Mouse (Mus musculus) left cerebral cortex, adult 2 months (tissue): ENCODE measurements around the gene Pou2f3. TPM values are rescaled to one million over a fixed set of nuclear protein-coding genes. Genes with fewer than 3 reads are reported as not detected.
A peak's percentile ranks its signal among the peaks of the same experiment; 100 is the strongest.

Experiments used
- DNase-seq, 2 experiments: peaks; one replicate each; pipeline ENCODE4 v3.0.0; 2021 to 2022; ENCODE audit warnings: low spot score in 2 of 2, mixed read lengths in 1 of 2; ENCODE audit errors: extremely low spot score in 1 of 2
- H3K27ac ChIP-seq: fragments of 200-600 bp; 2 replicates; pipeline ENCODE4 v1.8.1; 2022
- H3K4me3 ChIP-seq: fragments of 200-600 bp; 2 replicates; pipeline ENCODE4 v1.8.1; 2022
- CTCF ChIP-seq: fragments of 200-600 bp; IDR thresholded peaks from 2 replicates; pipeline ENCODE4 v1.8.1; 2022; ENCODE audit warnings: antibody characterized with exemption, mild to moderate bottlenecking, moderate library complexity
- intact Hi-C: fragments of 180-260 bp; cut with DNase I; formaldehyde crosslinking; loops from one replicate; pipeline ENCODE4 v1.15.1; 2025
- long read RNA-seq, 2 experiments: library from polyadenylated mRNA; stranded (forward); transcript quantifications; one replicate each; pipeline ENCODE4 v2.0.0; 2021; ENCODE audit warnings: borderline mapping rate in 2 of 2
- total RNA-seq, 2 experiments: library from RNA; stranded (reverse); gene quantifications; 2 replicates each; pipeline ENCODE4 v1.2.3; 2021

Pou2f3 gene
- under 1 TPM; 0.16 to 0.65 TPM for total RNA-seq
- long read RNA-seq, experiment 1: 0 reads
- long read RNA-seq, experiment 2: 0 reads

DNA sequence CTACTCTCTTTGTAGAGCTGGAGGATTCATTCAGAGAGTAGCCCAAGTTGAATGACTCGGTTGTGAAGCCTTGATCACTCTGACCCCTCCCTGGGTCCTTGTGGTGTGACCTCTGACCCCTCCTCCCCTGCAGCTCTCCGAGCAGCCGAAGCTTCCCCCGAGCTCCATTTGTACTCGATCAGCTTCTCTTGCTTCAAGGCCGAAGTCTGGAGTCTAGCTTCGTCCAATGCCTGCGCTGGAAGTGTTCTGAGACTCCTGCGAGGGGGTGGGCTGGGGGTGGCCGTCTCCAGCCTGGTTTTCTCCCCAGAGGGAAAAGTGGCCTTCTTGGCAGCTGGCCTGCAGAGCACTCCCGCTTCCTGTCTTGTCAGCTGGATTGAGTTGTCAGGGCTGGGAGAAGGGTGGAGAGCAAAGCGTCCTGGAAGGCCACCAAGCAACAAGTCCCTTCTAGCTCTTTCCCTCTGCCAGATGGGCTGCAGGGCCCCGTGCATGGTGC, at the start of gene Pou2f3:
Gene Pou2f3, minus strand, starts transcription at position 180 of the 493 bp plus-strand sequence.
- no peak for TF ChIP-seq CTCF
- intact Hi-C loops: no loop called here
- peak in 1 of 2 experiments; percentile 26 for DNase-seq
- Histone ChIP-seq H3K4me3 (no peak within 1 kb of the TSS), H3K27ac (0 out of 2 replicates have a peak within 1 kb of the TSS, but pooled peaks have one; percentile 8)

DNA sequence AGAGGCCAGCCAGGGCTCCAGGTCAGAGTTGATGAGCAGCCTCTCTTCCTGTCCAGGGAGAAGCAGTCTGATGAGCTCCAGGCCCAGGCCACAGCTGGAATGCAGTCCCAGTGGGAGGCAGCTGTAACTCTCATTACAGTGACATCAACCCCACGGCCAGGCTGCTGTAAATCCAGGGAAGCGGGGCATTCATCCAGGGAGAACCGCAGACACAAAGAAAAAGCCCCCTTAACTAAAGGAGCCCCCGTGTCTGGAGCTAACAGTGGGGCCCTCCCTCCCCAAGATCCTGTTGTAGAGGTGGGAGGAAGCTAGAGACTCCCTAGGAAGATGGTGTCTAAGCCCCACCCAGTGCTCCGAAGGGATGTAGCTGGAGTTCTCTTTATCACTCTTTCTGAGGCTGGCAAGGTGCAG, 43.1 kb upstream of the Pou2f3 start:
- Histone ChIP-seq H3K4me3 (no peak overlapping the region), H3K27ac (no peak overlapping the region)
- no peak for DNase-seq
- no peak for TF ChIP-seq CTCF
- intact Hi-C loops: no loop called here

DNA sequence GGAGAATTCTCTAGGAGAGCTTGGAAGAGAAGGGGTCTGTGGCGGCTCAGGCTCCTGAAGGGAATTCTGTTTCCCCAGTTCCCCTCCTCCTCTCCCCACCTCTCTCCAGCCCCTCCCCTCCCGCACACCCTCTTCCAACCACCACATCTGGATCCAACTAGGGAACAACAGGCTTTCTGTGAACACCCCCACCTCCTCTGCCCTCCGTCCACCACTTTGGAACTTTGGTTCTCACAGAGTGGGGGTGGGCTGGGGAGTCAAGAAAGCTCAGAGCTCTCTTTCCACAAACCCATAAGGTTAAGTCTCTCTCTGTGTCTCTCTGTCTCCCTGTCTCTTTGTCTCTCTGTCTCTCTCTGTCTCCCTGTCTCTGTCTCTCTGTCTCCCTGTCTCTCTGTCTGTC, 42.6 kb upstream of the Pou2f3 start:
- DNase-seq: no peak
- TF ChIP-seq CTCF: no peak
- H3K27ac ChIP-seq: no peak overlapping the region
- H3K4me3 ChIP-seq: no peak overlapping the region
- intact Hi-C loops: no loop called here

DNA sequence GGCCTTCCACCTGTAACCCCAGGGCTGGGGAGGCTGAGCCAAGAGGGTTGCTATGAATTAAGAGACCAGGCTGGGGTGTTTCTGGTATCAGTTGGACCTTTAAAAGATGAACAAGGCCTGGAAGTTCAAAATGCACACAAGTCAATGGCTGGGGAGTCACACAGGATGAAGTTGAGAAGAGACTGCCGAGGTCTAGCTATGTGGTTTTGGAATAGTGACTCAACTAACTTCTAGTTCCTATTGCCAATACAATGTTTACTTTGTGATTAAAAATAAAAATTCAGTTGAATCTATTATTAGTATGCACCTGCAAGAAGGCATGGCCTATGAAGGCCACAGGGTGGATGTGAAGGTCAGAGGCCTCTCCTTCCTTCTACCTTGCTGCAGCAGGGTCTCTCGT, 41.6 kb upstream of the Pou2f3 start:
- Histone ChIP-seq H3K27ac (no peak overlapping the region), H3K4me3 (no peak overlapping the region)
- intact Hi-C loops: no loop called here
- no peak for TF ChIP-seq CTCF
- no peak for DNase-seq

DNA sequence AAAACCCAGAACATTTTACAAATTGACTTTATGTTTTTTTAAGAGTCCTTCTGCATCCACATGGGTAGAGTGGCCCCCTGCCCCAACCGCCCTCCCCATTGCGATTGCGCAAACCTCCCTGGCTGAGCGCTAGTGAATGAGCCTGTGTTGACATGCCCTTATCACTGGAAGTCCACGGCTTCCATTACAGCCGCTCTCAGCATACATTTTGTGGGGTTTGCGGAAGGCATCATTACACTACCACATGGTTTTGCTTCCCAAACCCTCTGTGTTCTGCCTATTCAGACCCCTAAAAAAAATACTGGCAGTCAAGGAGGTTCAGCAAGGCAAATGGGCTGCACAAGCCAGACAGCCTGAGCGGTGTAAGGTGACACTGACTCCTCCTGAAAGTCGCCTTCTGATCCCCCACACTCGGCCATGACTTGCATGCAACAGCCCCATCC, 36.6 kb upstream of the Pou2f3 start:
- Histone ChIP-seq H3K4me3 (no peak overlapping the region), H3K27ac (no peak overlapping the region)
- intact Hi-C loops: no loop called here
- DNase-seq: no peak
- no peak for TF ChIP-seq CTCF

DNA sequence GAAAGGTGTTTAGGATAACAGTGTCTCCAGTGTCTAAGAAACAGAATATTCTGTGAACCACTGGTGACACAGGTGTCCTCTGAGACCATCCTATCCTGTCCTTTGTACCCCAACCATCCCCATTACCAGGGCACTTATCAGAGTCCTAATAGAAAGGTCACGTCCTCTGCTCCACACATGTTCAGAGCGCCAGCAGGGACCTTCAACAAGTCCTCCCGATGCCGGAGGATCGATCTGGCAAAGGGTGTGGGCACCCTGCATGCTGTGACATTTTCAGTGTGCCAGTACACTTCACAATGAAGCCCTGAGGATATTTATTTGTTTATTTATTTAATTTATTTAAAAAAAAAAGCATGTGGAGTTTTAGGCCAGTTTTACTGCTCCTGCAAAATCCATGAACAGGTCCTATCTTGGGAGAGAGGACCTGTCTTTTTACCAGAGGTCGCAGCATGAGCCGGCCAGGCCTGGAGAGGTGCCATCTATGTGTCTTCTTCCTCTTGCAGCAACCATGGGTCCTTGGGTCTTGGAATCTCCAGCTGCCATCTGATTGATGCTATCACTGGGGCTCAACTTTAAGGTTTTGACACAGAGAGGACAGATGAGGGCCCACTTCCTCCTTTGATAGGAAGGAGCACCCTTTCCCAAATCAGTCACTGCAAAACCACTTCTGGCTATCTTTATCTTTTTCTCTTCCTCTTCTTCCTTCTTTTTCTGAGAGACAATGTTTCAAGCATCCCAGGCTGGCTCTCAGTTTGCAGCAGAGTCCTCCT, 35.8 kb upstream of the Pou2f3 start:
- intact Hi-C loops: no loop called here
- no peak overlapping the region for H3K27ac ChIP-seq
- TF ChIP-seq CTCF: no peak
- H3K4me3 ChIP-seq: no peak overlapping the region
- no peak for DNase-seq

DNA sequence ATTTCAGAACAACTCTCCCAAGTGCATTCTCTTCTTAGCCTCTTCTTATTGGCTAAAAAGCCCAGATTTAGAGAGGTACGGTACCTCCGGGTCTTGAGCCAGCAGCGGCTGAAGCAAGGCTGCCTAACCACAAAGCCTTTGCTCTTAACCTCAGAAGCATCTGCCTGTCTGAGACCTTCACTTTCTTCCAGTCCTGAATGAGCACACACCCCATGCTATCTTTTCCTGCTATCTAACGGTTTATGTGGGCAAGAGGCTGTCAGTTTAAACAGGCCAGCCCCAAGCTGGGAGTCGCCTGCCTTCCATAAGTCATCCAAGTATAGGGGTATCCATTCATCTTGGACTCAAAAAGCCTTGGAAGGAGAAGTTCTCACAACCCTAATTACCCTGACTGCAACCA, 32.3 kb upstream of the Pou2f3 start:
- no peak overlapping the region for H3K27ac ChIP-seq
- intact Hi-C loops: no loop called here
- no peak for TF ChIP-seq CTCF
- H3K4me3 ChIP-seq: no peak overlapping the region
- DNase-seq: no peak

DNA sequence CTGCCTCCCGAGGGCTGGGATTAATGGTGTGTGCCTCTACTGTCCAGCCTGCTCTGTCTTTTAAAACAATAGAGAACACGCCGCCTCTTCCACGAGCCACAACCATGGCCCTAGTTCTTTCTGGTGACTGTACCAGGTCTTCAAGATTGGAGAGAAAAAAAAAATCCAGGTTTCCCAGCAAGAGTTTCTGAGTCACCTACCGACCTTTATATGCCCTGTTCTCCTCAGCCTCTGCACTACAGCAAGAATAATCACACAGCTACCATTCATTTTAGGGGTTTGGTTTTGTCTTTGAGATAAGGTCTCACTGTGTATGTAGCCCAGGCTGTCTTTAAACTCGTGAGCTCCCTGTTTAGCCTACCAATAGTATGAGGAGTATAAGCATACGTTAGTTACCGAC, 31.8 kb upstream of the Pou2f3 start:
- Histone ChIP-seq H3K27ac (no peak overlapping the region), H3K4me3 (no peak overlapping the region)
- no peak for DNase-seq
- no peak for TF ChIP-seq CTCF
- intact Hi-C loops: no loop called here

DNA sequence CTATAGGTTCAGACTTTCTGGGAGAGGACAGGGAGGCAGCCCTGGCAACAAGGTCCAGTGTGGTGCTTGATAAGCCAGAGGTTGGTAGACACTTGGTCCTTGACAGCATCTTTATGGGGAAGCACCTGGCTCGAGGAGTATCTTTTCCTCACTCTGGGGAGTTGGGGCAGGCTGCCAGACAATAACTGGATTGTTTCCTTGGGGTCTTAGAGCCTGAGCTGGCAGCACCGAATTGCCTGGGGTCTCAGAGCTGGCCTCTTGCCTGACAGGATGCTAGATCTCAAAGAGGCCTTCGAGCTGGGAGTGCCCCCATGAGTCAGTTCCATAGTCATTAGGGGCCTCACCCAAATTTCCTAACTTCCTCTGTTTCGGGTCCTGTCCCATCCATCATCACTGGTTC, 31.1 kb upstream of the Pou2f3 start:
- Histone ChIP-seq H3K4me3 (no peak overlapping the region), H3K27ac (no peak overlapping the region)
- TF ChIP-seq CTCF: no peak
- intact Hi-C loops: no loop called here
- no peak for DNase-seq

DNA sequence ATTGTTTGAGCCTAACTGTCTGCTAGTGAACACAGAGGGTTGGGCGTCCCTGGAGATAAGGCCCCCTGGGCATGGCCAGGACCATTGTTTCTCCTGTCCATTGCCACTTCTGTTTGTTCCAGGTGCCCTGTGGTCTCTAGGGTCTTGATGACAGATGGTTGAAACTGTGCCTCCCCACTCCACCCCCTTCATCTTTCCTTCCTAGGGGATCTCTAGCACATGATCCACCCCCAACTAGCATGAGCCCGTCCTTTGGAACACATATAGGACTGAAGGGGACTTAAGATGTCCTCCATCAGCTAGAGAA, 30.4 kb upstream of the Pou2f3 start:
- no peak for DNase-seq
- Histone ChIP-seq H3K4me3 (no peak overlapping the region), H3K27ac (no peak overlapping the region)
- intact Hi-C loops: no loop called here
- TF ChIP-seq CTCF: no peak

DNA sequence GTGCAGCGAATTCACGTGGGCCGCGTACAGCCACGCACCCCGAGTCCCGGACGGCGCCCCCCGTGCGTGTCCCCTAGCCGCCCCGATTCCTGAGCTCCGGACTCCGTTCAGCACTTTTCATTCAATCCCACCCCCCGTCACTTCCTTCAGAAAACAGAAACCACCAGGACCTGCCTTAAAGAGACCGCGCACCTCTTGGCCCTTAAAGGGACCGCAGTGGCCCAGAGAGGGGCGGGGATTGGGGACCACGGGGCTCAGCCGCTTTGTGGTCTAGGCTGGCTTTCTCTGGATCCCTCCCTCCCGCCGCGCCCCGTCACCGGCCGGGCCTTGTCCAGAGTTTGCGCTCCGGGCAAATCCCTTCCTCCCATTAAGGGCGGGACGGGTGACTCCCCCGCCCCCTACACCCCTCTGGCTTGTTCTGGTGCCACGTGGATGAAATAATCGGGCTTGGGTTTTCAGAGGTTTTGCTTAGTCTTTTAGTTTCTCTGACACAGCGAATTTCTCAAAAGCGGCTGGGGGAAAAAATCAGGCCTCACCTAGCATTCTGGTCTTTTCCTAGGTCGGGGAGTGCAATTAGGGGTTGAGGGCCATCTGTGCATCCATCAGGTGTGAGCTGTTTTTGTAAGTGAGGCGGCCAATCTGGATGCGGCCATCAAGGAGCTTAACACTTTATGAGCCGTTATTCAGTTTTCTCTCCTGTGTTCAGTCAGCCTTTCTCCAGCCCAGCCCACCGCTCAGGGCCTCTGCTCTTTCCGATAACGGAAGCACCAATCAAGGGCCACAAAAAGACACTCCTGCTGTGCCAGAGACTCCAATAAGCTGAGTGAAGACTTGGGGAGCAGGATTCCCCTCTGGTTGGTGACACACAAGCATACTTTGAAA, 29.8 kb upstream of the Pou2f3 start, which contains the start of gene Oaf:
Gene Oaf, minus strand, starts transcription at position 200 of the 882 bp plus-strand sequence.
- H3K4me3 ChIP-seq: peak within 1 kb of the TSS; percentile 49
- DNase-seq: peak; percentile 55 to 69
- no peak for TF ChIP-seq CTCF
- peak within 1 kb of the TSS; percentile 50 for H3K27ac ChIP-seq
- intact Hi-C loops: loop anchor here (2.0 kb wide), 1 partner anchor 25 kb away; no protein-coding TSS in a partner anchor
